Mouse (Mus musculus) ES-E14 (cell line): ENCODE measurements at regions not wholly inside any gene's neighbourhood (a gene's known extent, or its start where the extent isn't known, plus 50 kb on each side); places are given as distances from the start of the nearest gene placed in this dataset.

Experiments
- DNase-seq: peaks from one replicate; pipeline ENCODE4 v3.0.0-alpha.2; 2013; ENCODE audit warnings: low read depth, low spot score
- H3K27ac ChIP-seq: 2 replicates; pipeline ENCODE4 v1.5.1; 2012; ENCODE audit warnings: low read depth, mild to moderate bottlenecking, low read length, moderate library complexity, mixed read lengths; ENCODE audit not compliant: poor library complexity, insufficient read depth, severe bottlenecking
- H3K36me3 ChIP-seq: 2 replicates; pipeline ENCODE4 v1.6.1; 2012; ENCODE audit warnings: mild to moderate bottlenecking, low read length, moderate library complexity, mixed read lengths; ENCODE audit not compliant: control insufficient read depth, poor library complexity, insufficient read depth, severe bottlenecking
- H3K4me1 ChIP-seq, 2 experiments: fragments of 150-350 bp in 1 of 2; sonication (generic) in 1 of 2; 2 replicates each; pipeline ENCODE4 v1.6.1; 2012; ENCODE audit warnings: low read length in 2 of 2, mild to moderate bottlenecking in 1 of 2, mixed read lengths in 1 of 2; ENCODE audit not compliant: control insufficient read depth in 2 of 2, insufficient read depth in 2 of 2, poor library complexity in 1 of 2
- H3K4me3 ChIP-seq, 2 experiments: fragments of 150-350 bp in 1 of 2; sonication (generic) in 1 of 2; 2 replicates each; pipeline ENCODE4 v1.5.1; 2012; ENCODE audit warnings: low read length in 2 of 2, low read depth in 1 of 2, mild to moderate bottlenecking in 1 of 2, mixed read lengths in 1 of 2; ENCODE audit not compliant: insufficient read depth in 1 of 2, poor library complexity in 1 of 2, severe bottlenecking in 1 of 2
- H3K9ac ChIP-seq: 2 replicates; pipeline ENCODE4 v1.6.1; 2012; ENCODE audit warnings: low read depth, mild to moderate bottlenecking, low read length, mixed read lengths; ENCODE audit not compliant: poor library complexity, insufficient read depth, severe bottlenecking
- H3K9me3 ChIP-seq: fragments of 150-350 bp; sonication (generic); 2 replicates; pipeline ENCODE4 v1.6.1; 2012; ENCODE audit warnings: low read depth, mild to moderate bottlenecking, low read length; ENCODE audit not compliant: control insufficient read depth, insufficient read depth
- ZNF384 ChIP-seq: IDR thresholded peaks from 2 replicates; pipeline ENCODE4 v1.6.1; 2012; ENCODE audit warnings: low read depth, low read length, inconsistent platforms
- in situ Hi-C, 2 experiments: fragments of 600-800 bp; cut with MboI; formaldehyde crosslinking; loops; one replicate each; pipeline ENCODE4 v1.15.1; 2025; ENCODE audit warnings: low sequenced_read_pairs in 2 of 2, inconsistent platforms in 1 of 2; ENCODE audit not compliant: unreplicated experiment in 2 of 2

GRCm38 (mm10) chr16:8176126-8176525 is 248.8 kb downstream of the Tmem114 start:
- no peak for TF ChIP-seq ZNF384
- Histone ChIP-seq H3K9ac (no peak overlapping the region), H3K9me3 (no peaks in the 10 kb centered on the region), H3K4me1 (no peaks in the 10 kb centered on the region), H3K4me3 (no peak overlapping the region), H3K36me3 (no peaks in the 10 kb centered on the region), H3K27ac (no peak overlapping the region)
- in situ Hi-C loops, result no loop called here
- no peak for DNase-seq
